Mouse (Mus musculus) small intestine, adult 2 months (tissue): ENCODE data around the gene Snx32.

ENCODE experiments used
- CTCF ChIP-seq: fragments of 200-500 bp; IDR thresholded peaks from 2 replicates; pipeline ENCODE4 v1.5.1; 2012; ENCODE audit warnings: low read depth, mild to moderate bottlenecking, control low read depth, inconsistent platforms, low read length, moderate library complexity, mixed read lengths; ENCODE audit not compliant: insufficient replicate concordance, insufficient read length; ENCODE audit errors: extremely low read depth
- POLR2A ChIP-seq: fragments of 200-500 bp; IDR thresholded peaks from 2 replicates; pipeline ENCODE4 v1.6.1; 2012; ENCODE audit warnings: low read depth, mild to moderate bottlenecking, control low read depth, inconsistent platforms, low read length, moderate library complexity

DNA sequence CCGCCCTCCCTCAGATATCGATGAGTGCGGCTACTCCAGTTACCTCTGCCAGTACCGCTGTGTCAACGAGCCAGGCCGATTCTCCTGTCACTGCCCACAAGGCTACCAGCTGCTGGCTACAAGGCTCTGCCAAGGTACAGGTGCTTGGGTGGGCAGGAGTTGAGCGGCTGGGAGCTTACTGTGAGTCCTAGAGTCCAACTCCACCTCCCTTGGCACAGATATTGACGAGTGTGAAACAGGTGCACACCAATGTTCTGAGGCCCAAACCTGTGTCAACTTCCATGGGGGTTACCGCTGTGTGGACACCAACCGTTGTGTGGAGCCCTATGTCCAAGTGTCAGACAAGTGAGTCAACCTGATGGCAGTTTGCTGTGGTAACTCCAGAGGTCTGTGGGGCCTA lies 30.3 kb downstream of the Snx32 start:
- no peak for TF ChIP-seq CTCF
- no peak for TF ChIP-seq POLR2A
